In genomic region chr5:77324936-77325335, GRCm38 (mm10) we compare ENCODE assay signal across 30 mouse cellular contexts.
"Had no signal": no experiment of that assay in that cellular context is flagged by ENCODE, and none has a peak within 500 bp of the region (broad histone marks: within the 10 kb centered on the region; RNA-seq: fewer than 3 reads in every experiment).

No protein-coding gene starts in this region.

- H3K9ac ChIP-seq: heart, embryonic 12.5 days; heart, embryonic 13.5 days; heart, embryonic 15.5 days; hindbrain, embryonic 12.5 days; hindbrain, embryonic 13.5 days; hindbrain, embryonic 14.5 days; hindbrain, embryonic 15.5 days; intestine, embryonic 15.5 days; kidney, embryonic 15.5 days had no signal

- H3K27me3 ChIP-seq: heart, embryonic 12.5 days; heart, embryonic 13.5 days; heart, embryonic 15.5 days; hindbrain, embryonic 12.5 days; hindbrain, embryonic 13.5 days; hindbrain, embryonic 15.5 days; intestine, embryonic 15.5 days; kidney, embryonic 15.5 days had no signal

- H3K27ac ChIP-seq: heart, embryonic 13.5 days; heart, embryonic 15.5 days; hindbrain, embryonic 10.5 days; hindbrain, embryonic 12.5 days; hindbrain, embryonic 13.5 days; hindbrain, embryonic 14.5 days; hindbrain, embryonic 15.5 days; hindbrain, postnatal 0 days; intestine, embryonic 15.5 days; kidney, embryonic 15.5 days; kidney, postnatal 0 days; layer of hippocampus, adult 2 months; left cerebral cortex, adult 2 months had no signal

- DNase-seq: heart, postnatal 10 days; heart, postnatal 14 days; heart, postnatal 36 days; heart, postnatal 4 days; kidney, adult 11 months; kidney, adult 18-20 months; kidney, adult 2 months; kidney, adult 8-10 months; kidney, adult 9 months; kidney, postnatal 10 days; kidney, postnatal 14 days; kidney, postnatal 25 days; kidney, postnatal 36 days; kidney, postnatal 4 days; layer of hippocampus, adult 9-11 months; layer of hippocampus, postnatal 36 days had no signal

- H3K4me1 ChIP-seq: heart, embryonic 12.5 days; heart, embryonic 13.5 days; heart, embryonic 15.5 days; hindbrain, embryonic 10.5 days; hindbrain, embryonic 12.5 days; hindbrain, embryonic 13.5 days; hindbrain, embryonic 15.5 days; intestine, embryonic 15.5 days; kidney, embryonic 15.5 days had no signal

- H3K4me3 ChIP-seq: heart, embryonic 12.5 days; heart, embryonic 13.5 days; heart, embryonic 15.5 days; hindbrain, embryonic 10.5 days; hindbrain, embryonic 12.5 days; hindbrain, embryonic 13.5 days; hindbrain, embryonic 15.5 days; intestine, embryonic 15.5 days; kidney, embryonic 15.5 days; layer of hippocampus, adult 2 months; left cerebral cortex, adult 2 months had no signal
